Mouse (Mus musculus): ENCODE measurements at regions not wholly inside any gene's neighbourhood (a gene's known extent, or its start where the extent isn't known, plus 50 kb on each side); places are given as distances from the start of the nearest gene placed in this dataset.

DNA sequence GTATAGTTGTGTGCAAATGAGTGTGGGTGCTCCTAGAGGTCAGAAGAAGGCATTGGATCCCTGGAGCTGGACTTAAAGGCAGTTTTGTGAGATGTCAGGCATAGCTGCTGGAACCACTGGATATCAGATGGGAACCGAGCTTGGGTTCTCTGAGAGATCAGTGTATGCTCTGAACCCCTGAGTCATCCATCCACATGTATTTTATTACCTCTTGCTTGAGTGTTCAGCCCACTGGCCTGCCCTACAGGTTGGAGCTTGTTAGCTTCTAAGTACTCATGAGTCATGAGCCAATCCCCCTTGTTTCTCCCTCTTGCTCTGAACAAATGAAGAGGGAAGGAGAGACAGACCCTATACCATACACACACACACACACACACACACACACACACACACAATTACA, 119.4 kb upstream of the Gdnf start:
- DNase-seq (ENCODE audit: extremely low spot score) = no peak

DNA sequence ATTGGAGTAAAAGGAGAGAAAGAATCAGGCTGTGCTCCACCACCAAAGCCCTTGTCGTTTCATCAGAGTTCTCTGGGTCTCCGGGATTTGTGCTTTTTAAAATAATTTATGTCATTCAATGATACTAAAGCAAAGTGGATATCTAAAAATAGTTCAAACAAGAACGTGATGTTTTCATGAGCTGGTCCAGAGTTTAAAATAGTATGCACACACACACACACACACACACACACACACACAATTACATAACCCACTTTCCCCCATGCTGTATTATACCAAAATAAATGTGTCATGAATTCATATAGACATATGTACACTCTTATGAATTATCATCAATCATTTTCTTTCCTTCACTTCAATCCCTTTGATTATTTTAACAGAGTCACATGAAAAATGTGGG, 118.5 kb upstream of the Gdnf start:
- no peak for DNase-seq (ENCODE audit: extremely low spot score)

DNA sequence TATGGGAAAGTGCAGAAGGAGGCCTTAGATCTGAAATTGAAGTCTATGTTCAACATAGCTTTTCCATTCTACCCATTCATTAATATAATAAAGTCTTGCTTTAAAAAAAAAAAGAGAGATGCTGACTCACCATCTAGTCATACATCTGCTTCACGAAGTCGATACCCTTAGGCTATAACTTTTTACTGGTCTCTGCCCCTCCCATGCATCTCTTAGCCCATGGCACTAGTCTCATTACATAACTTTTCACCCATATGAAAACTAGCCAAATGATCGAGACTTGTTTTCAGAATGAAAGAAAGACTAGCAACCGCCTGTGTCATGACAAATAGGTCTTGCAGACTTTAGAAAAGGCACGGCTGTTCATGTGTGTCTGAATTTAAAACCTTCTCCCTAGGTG, 116.6 kb upstream of the Gdnf start:
- DNase-seq (ENCODE audit: extremely low spot score) = no peak

DNA sequence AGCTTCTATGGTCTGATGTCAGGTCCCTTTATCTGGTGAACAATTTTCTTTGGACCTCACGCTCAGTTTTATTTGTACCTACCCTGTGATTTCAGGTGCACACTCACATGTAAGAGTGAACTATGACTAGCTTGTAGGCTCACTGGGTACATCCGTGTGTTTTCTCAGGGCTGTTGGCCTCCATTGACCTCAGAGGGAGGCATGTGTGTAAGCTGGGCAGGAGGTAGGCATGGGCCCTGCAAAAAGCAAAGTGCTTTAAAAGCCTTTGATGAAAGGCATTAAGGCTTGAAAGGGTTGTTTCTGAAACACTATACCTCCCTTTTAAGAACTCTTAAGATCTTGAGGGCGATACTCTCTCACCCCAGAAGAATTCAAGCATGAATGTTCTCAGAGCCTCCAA, 112.9 kb upstream of the Gdnf start:
- no peak for DNase-seq (ENCODE audit: extremely low spot score)

DNA sequence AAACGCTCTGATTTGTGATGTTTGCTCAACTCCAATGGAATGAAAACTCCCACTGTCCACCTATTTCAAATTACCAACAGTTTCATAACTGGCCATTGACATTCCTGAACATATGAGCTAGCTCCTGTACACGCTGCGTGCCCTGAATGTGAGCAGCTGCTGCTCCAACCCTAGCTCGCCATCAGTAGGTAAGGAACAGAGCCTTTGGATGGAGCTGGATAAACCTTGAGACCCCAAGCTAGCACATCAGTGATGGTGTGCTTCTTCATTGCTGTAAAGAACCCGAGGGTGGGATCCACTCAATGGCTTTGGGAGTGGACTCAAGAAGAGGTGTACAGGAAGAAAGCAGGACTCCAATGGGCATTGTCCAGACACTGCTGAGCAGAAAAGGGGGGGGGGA, 101.8 kb upstream of the Gdnf start:
- DNase-seq (ENCODE audit: extremely low spot score) = no peak

- no peak for DNase-seq (ENCODE audit: extremely low spot score)
Observed at GRCm38 (mm10) chr15:7714641-7715040, 96.0 kb upstream of the Gdnf start.

GRCm38 (mm10) chr15:7716188-7716587, 94.5 kb upstream of the Gdnf start:
- no peak for DNase-seq (ENCODE audit: extremely low spot score)

GRCm38 (mm10) chr15:7723202-7723721, 87.4 kb upstream of the Gdnf start:
- no peak for DNase-seq (ENCODE audit: extremely low spot score)

GRCm38 (mm10) chr15:7723770-7724169, 86.9 kb upstream of the Gdnf start:
- no peak for DNase-seq (ENCODE audit: extremely low spot score)

- no peak for DNase-seq (ENCODE audit: extremely low spot score)
Observed at GRCm38 (mm10) chr15:7725505-7725904, 85.1 kb upstream of the Gdnf start.

DNA sequence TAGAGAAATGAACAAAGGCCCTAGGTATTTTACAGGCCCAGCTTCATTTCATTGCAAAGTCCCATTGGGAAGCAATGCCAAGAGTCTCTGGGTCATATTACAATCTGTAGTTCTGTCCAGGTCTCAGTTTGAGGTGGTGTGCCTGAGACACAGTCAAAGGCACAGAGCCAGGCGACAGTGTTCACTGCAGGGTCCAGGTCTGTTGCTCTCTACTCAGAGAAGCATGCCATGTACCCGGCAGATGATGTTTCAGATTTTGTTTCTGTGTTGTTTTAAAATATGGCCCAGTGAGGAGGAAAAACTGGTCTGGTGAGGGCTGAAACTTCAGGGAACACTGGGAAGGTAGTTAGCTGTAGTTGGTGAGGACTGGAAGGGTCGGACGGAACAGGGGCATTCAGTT, 63.1 kb upstream of the Gdnf start:
- DNase-seq (ENCODE audit: extremely low spot score) = no peak

GRCm38 (mm10) chr15:7750441-7750840, 60.2 kb upstream of the Gdnf start:
- DNase-seq (ENCODE audit: extremely low spot score) = no peak

All from embryo, embryonic 9.5 days (tissue).